8 mouse cellular contexts compared by ENCODE assay signal in genomic region chr3:54693056-54693415, GRCm38 (mm10). TPM values are rescaled to one million over a fixed set of nuclear protein-coding genes. Genes with fewer than 3 reads are reported as not detected.
DNase-seq lines count a peak whose midpoint lies in the region; ATAC-seq and TF ChIP-seq lines count a peak whose summit lies in the region.

No protein-coding gene starts in this region.

- peaks cover 37% of the 10 kb centered on the region for H3K36me3 ChIP-seq in embryonic facial prominence, embryonic 10.5 days (replicated peaks)
- peaks cover 25% of the 10 kb centered on the region for H3K36me3 ChIP-seq in intestine, postnatal 0 days (ENCODE audit: control insufficient read depth, insufficient read depth)
- H3K36me3 ChIP-seq in neural tube, embryonic 14.5 days (ENCODE audit: control insufficient read depth, insufficient read depth, low read length), result peaks cover 7% of the 10 kb centered on the region; the same call in 1 of the 2 replicates

- no peaks in the 10 kb centered on the region for H3K9me3 ChIP-seq in embryonic facial prominence, embryonic 10.5 days
- H3K9me3 ChIP-seq in intestine, postnatal 0 days (ENCODE audit: control insufficient read depth), result no peaks in the 10 kb centered on the region
- no peaks in the 10 kb centered on the region for H3K9me3 ChIP-seq in neural tube, embryonic 14.5 days (ENCODE audit: control insufficient read depth, low read length)

- H3K4me3 ChIP-seq in left cerebral cortex, adult 2 months, result peak overlapping the region; percentile 91
- H3K4me3 ChIP-seq in embryonic facial prominence, embryonic 10.5 days, result peak overlapping the region; percentile 85
- H3K4me3 ChIP-seq in intestine, postnatal 0 days (ENCODE audit: low read depth, low read length), result peak overlapping the region; percentile 76
- peak overlapping the region; percentile 61 for H3K4me3 ChIP-seq in neural tube, embryonic 14.5 days (ENCODE audit: low read depth, low read length)

- ATAC-seq in intestine, postnatal 0 days, result no peak; the same call in 1 of the 2 replicates
- no peak; the same call in none of the 2 replicates for ATAC-seq in neural tube, embryonic 14.5 days (ENCODE audit: low read depth)

- peaks cover 6% of the 10 kb centered on the region; the same call in 1 of the 2 replicates for H3K27me3 ChIP-seq in embryonic facial prominence, embryonic 10.5 days (replicated peaks; ENCODE audit: low read depth, poor library complexity, severe bottlenecking)
- no peaks in the 10 kb centered on the region for H3K27me3 ChIP-seq in intestine, postnatal 0 days (replicated peaks; ENCODE audit: control insufficient read depth, insufficient read depth, low read length)
- no peaks in the 10 kb centered on the region for H3K27me3 ChIP-seq in neural tube, embryonic 14.5 days (ENCODE audit: control insufficient read depth, insufficient read depth, low read length)

- H3K4me2 ChIP-seq in intestine, postnatal 0 days (replicated peaks; ENCODE audit: low read depth), result peak overlapping the region; percentile 86
- peak overlapping the region; percentile 43 for H3K4me2 ChIP-seq in neural tube, embryonic 14.5 days (ENCODE audit: low read depth, low read length)

- DNase-seq in left cerebral cortex, adult 2 months (ENCODE audit: extremely low spot score in 1 of 2, low spot score in 2 of 2), result no peak
- DNase-seq in left cerebral cortex, postnatal 36 days (ENCODE audit: low spot score in 2 of 2), result no peak
- no peak for DNase-seq in embryonic facial prominence, embryonic 10.5 days (ENCODE audit: low spot score)
- no peak for DNase-seq in cerebellum, postnatal 14 days
- DNase-seq in frontal cortex, postnatal 10 days (ENCODE audit: low spot score in 2 of 2), result no peak
- DNase-seq in thymus, postnatal 25 days, result no peak

- H3K9ac ChIP-seq in intestine, postnatal 0 days (ENCODE audit: low read depth, low read length), result peak overlapping the region; percentile 59
- H3K9ac ChIP-seq in neural tube, embryonic 14.5 days (replicated peaks; ENCODE audit: low read depth, low read length), result peak overlapping the region; percentile 52

- peak overlapping the region; percentile 80; the same call in 1 of the 2 replicates for H3K27ac ChIP-seq in left cerebral cortex, adult 2 months
- H3K27ac ChIP-seq in embryonic facial prominence, embryonic 10.5 days (replicated peaks), result peak overlapping the region; percentile 93
- H3K27ac ChIP-seq in intestine, postnatal 0 days (ENCODE audit: low read depth, low read length), result peak overlapping the region; percentile 86
- peak overlapping the region; percentile 24; the same call in 1 of the 2 replicates for H3K27ac ChIP-seq in neural tube, embryonic 14.5 days (ENCODE audit: low read depth, low read length)

- under 1% methylated on average over 8 of the region's 8 CpGs for WGBS in embryonic facial prominence, embryonic 10.5 days
- WGBS in intestine, postnatal 0 days, result 0% methylated on average over 8 of the region's 8 CpGs
- under 1% methylated on average over 8 of the region's 8 CpGs for WGBS in neural tube, embryonic 14.5 days

- no peak for TF ChIP-seq CTCF in left cerebral cortex, adult 2 months (IDR thresholded peaks at IDR 0.05)
- TF ChIP-seq CTCF in intestine, postnatal 0 days (IDR thresholded peaks at IDR 0.05; ENCODE audit: low read depth), result no peak

- peaks cover 3% of the 10 kb centered on the region; the same call in 1 of the 2 replicates for H3K4me1 ChIP-seq in embryonic facial prominence, embryonic 10.5 days
- no peaks in the 10 kb centered on the region for H3K4me1 ChIP-seq in intestine, postnatal 0 days (replicated peaks; ENCODE audit: control insufficient read depth, insufficient read depth, low read length)
- no peaks in the 10 kb centered on the region for H3K4me1 ChIP-seq in neural tube, embryonic 14.5 days (ENCODE audit: control insufficient read depth, insufficient read depth, low read length)

- intact Hi-C loops in left cerebral cortex, adult 2 months (cut with DNase I), result loop anchor here (5.0 kb wide), 2 partner anchors 831 to 956 kb away; partner anchors contain the start of gene Ufm1
- intact Hi-C loops in left cerebral cortex, postnatal 36 days (cut with DNase I), result no loop called here

RNA-seq across cellular contexts. Expression of gene Supt20, which starts 0.4 kb away (rescaled TPM):
- total RNA-seq in left cerebral cortex, adult 2 months (2021), result 10 to 100 TPM; 37.6 to 48.2 TPM
- 10 to 100 TPM; 30.3 to 52.3 TPM for total RNA-seq in left cerebral cortex, postnatal 36 days (2021)
- 114 and 115 TPM in 2 replicates for polyA plus RNA-seq in embryonic facial prominence, embryonic 10.5 days (2016; fragmentation: Nextera tagmentation; extraction: Ambion mirVana)
- polyA plus RNA-seq in intestine, postnatal 0 days (2015; fragmentation: Nextera tagmentation; extraction: Ambion mirVana), result 27.5 and 31.5 TPM in 2 replicates
- polyA plus RNA-seq in neural tube, embryonic 14.5 days (2014; fragmentation: Nextera tagmentation; extraction: Ambion mirVana), result 92.3 and 94.2 TPM in 2 replicates

RNA-seq across cellular contexts. Expression of gene Gm21958, which starts 21.1 kb away (rescaled TPM):
- not detected for total RNA-seq in left cerebral cortex, adult 2 months (2021)
- total RNA-seq in left cerebral cortex, postnatal 36 days (2021), result not detected
- 0.28 TPM in 1 of 2 replicates, not detected in the other for polyA plus RNA-seq in embryonic facial prominence, embryonic 10.5 days (2016; fragmentation: Nextera tagmentation; extraction: Ambion mirVana)
- polyA plus RNA-seq in intestine, postnatal 0 days (2015; fragmentation: Nextera tagmentation; extraction: Ambion mirVana), result not detected in 2 replicates
- polyA plus RNA-seq in neural tube, embryonic 14.5 days (2014; fragmentation: Nextera tagmentation; extraction: Ambion mirVana), result 1.3 and 3.5 TPM in 2 replicates

RNA-seq across cellular contexts. Expression of gene Exosc8, which starts 42.2 kb away (rescaled TPM):
- total RNA-seq in left cerebral cortex, adult 2 months (2021), result 10 to 100 TPM; 34.3 to 37.3 TPM
- 10 to 100 TPM; 24.2 to 26.8 TPM for total RNA-seq in left cerebral cortex, postnatal 36 days (2021)
- 182 and 191 TPM in 2 replicates for polyA plus RNA-seq in embryonic facial prominence, embryonic 10.5 days (2016; fragmentation: Nextera tagmentation; extraction: Ambion mirVana)
- polyA plus RNA-seq in intestine, postnatal 0 days (2015; fragmentation: Nextera tagmentation; extraction: Ambion mirVana), result 31.0 and 31.7 TPM in 2 replicates
- polyA plus RNA-seq in neural tube, embryonic 14.5 days (2014; fragmentation: Nextera tagmentation; extraction: Ambion mirVana), result 72.0 and 77.7 TPM in 2 replicates

RNA-seq across cellular contexts. Expression of gene Alg5, which starts 42.3 kb away (rescaled TPM):
- total RNA-seq in left cerebral cortex, adult 2 months (2021), result 10 to 100 TPM; 17.7 to 18.0 TPM
- 10 to 100 TPM; 17.0 to 19.3 TPM for total RNA-seq in left cerebral cortex, postnatal 36 days (2021)
- 41.0 and 42.1 TPM in 2 replicates for polyA plus RNA-seq in embryonic facial prominence, embryonic 10.5 days (2016; fragmentation: Nextera tagmentation; extraction: Ambion mirVana)
- polyA plus RNA-seq in intestine, postnatal 0 days (2015; fragmentation: Nextera tagmentation; extraction: Ambion mirVana), result 95.1 and 99.6 TPM in 2 replicates
- polyA plus RNA-seq in neural tube, embryonic 14.5 days (2014; fragmentation: Nextera tagmentation; extraction: Ambion mirVana), result 50.9 and 51.9 TPM in 2 replicates

Comparison
In these comparisons a context has a peak if more than half of its experiments do, and no peak if none do; other contexts are left out.
1. H3K27ac ChIP-seq: peak in every context shown above with its lines; median percentile 93 in embryonic facial prominence, embryonic 10.5 days; 86 in intestine, postnatal 0 days; 80 in left cerebral cortex, adult 2 months; 24 in neural tube, embryonic 14.5 days.